28 mouse cellular contexts compared by ENCODE assay signal in the genomic region with DNA sequence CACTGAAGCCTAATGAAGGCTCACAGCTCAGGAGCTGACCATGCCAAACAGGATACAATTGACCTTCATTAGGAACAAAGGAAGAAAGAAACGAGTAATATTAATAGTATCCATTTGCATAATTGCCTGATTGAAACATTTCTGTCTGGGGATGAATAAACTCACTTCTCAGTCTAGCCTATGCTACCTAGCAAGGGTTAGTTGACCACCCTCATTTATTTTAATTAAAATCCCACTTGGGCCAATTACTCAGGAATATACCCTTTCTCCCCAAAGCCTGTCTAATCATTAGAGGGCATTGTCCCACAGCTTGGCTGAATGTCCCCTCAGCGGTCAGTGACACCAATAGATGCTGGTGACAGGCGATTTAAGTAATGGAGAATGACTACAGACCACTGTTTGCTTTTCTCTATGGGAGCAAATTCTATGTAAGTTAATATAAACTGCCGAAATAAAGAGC. TPM values are rescaled to one million over a fixed set of nuclear protein-coding genes. Genes with fewer than 3 reads are reported as not detected.
DNase-seq lines count a peak whose midpoint lies in the region; ATAC-seq and TF ChIP-seq lines count a peak whose summit lies in the region.
"Had no signal": no experiment of that assay in that cellular context is flagged by ENCODE, and none has a peak within 500 bp of the region (broad histone marks: within the 10 kb centered on the region; RNA-seq: fewer than 3 reads in every experiment).

No protein-coding gene starts in this region.

- no peak overlapping the region for H3K4me2 ChIP-seq in midbrain, embryonic 11.5 days
- H3K4me2 ChIP-seq in midbrain, postnatal 0 days (ENCODE audit: low read depth, low read length, poor library complexity, severe bottlenecking), result no peak overlapping the region
- H3K4me2 ChIP-seq in forebrain, embryonic 13.5 days, result no peak overlapping the region
- no peak overlapping the region for H3K4me2 ChIP-seq in midbrain, embryonic 13.5 days (replicated peaks)
- H3K4me2 ChIP-seq in neural tube, embryonic 15.5 days, result no peak overlapping the region
- H3K4me2 ChIP-seq: intestine, embryonic 15.5 days; limb, embryonic 15.5 days; lung, embryonic 14.5 days; neural tube, embryonic 13.5 days had no signal

- intact Hi-C loops in heart, postnatal 36 days (cut with DNase I), result loop anchor here (2.0 kb wide), 1 partner anchor 184 kb away; the partner anchor contains the start of gene St8sia1

- no peak overlapping the region for H3K9ac ChIP-seq in midbrain, embryonic 11.5 days (ENCODE audit: low read length)
- no peak overlapping the region for H3K9ac ChIP-seq in midbrain, postnatal 0 days (replicated peaks; ENCODE audit: low read length, poor library complexity, severe bottlenecking)
- no peak overlapping the region; the same call in 1 of the 2 replicates for H3K9ac ChIP-seq in forebrain, embryonic 13.5 days
- no peak overlapping the region for H3K9ac ChIP-seq in midbrain, embryonic 13.5 days (replicated peaks)
- no peak overlapping the region for H3K9ac ChIP-seq in neural tube, embryonic 15.5 days (replicated peaks)
- H3K9ac ChIP-seq: intestine, embryonic 15.5 days; limb, embryonic 15.5 days; liver, embryonic 14.5 days; lung, embryonic 14.5 days; neural tube, embryonic 13.5 days had no signal

- H3K4me3 ChIP-seq in midbrain, embryonic 11.5 days (ENCODE audit: low read depth, low read length), result no peak overlapping the region
- H3K4me3 ChIP-seq in midbrain, postnatal 0 days (ENCODE audit: low read depth, low read length), result no peak overlapping the region
- no peak overlapping the region for H3K4me3 ChIP-seq in forebrain, embryonic 13.5 days
- no peak overlapping the region for H3K4me3 ChIP-seq in midbrain, embryonic 13.5 days (replicated peaks)
- H3K4me3 ChIP-seq in neural tube, embryonic 15.5 days (replicated peaks), result no peak overlapping the region
- H3K4me3 ChIP-seq: gastrocnemius, adult 2 months; intestine, embryonic 15.5 days; limb, embryonic 15.5 days; megakaryocyte, embryonic 14.5 days; neural tube, embryonic 13.5 days had no signal

- ATAC-seq in midbrain, embryonic 11.5 days (ENCODE audit: low FRiP score), result peak; percentile 45
- ATAC-seq in midbrain, postnatal 0 days (ENCODE audit: low FRiP score), result no peak
- peak; percentile 79 for ATAC-seq in forebrain, embryonic 13.5 days
- peak; percentile 51 for ATAC-seq in midbrain, embryonic 13.5 days
- ATAC-seq in neural tube, embryonic 15.5 days (ENCODE audit: low FRiP score), result no peak
- ATAC-seq: intestine, embryonic 15.5 days had no signal

- DNase-seq in midbrain, embryonic 11.5 days (ENCODE audit: low spot score, missing footprints), result no peak
- DNase-seq in midbrain, postnatal 0 days (ENCODE audit: low spot score), result no peak
- DNase-seq in heart, postnatal 36 days, result no peak
- no peak for DNase-seq in spleen, postnatal 4 days (ENCODE audit: low spot score in 2 of 2)
- DNase-seq: adrenal gland, adult 2 months; cerebellum, adult 11-12 months; cerebellum, postnatal 14 days; gastrocnemius, adult 2 months; kidney, adult 8-10 months; kidney, postnatal 10 days; left cerebral cortex, postnatal 4 days; lung, embryonic 14.5 days; lung, postnatal 36 days had no signal

- H3K4me1 ChIP-seq in midbrain, embryonic 11.5 days (ENCODE audit: control insufficient read depth, insufficient read depth, low read length), result peaks cover 2% of the 10 kb centered on the region; the same call in 1 of the 2 replicates
- no peaks in the 10 kb centered on the region for H3K4me1 ChIP-seq in midbrain, postnatal 0 days (ENCODE audit: insufficient read depth, low read length)
- H3K4me1 ChIP-seq in forebrain, embryonic 13.5 days, result peaks cover 27% of the 10 kb centered on the region
- H3K4me1 ChIP-seq in midbrain, embryonic 13.5 days (replicated peaks), result peaks cover 23% of the 10 kb centered on the region
- H3K4me1 ChIP-seq in neural tube, embryonic 15.5 days, result peaks cover 10% of the 10 kb centered on the region; the same call in 1 of the 2 replicates
- H3K4me1 ChIP-seq: intestine, embryonic 15.5 days; limb, embryonic 15.5 days had no signal

- H3K36me3 ChIP-seq in midbrain, embryonic 11.5 days (ENCODE audit: control insufficient read depth, insufficient read depth, low read length), result no peaks in the 10 kb centered on the region
- peaks cover 2% of the 10 kb centered on the region; the same call in 1 of the 2 replicates for H3K36me3 ChIP-seq in midbrain, postnatal 0 days (ENCODE audit: insufficient read depth, low read length)
- H3K36me3 ChIP-seq in forebrain, embryonic 13.5 days (ENCODE audit: poor library complexity, severe bottlenecking), result peaks cover 13% of the 10 kb centered on the region
- peaks cover 14% of the 10 kb centered on the region; the same call in 1 of the 2 replicates for H3K36me3 ChIP-seq in midbrain, embryonic 13.5 days
- H3K36me3 ChIP-seq in neural tube, embryonic 15.5 days, result peaks cover 7% of the 10 kb centered on the region; the same call in 1 of the 2 replicates
- H3K36me3 ChIP-seq: intestine, embryonic 15.5 days had no signal

- WGBS in midbrain, embryonic 11.5 days, result 79% methylated on average over 4 of the region's 4 CpGs
- WGBS in midbrain, postnatal 0 days, result 49% methylated on average over 4 of the region's 4 CpGs
- 25% methylated on average over 4 of the region's 4 CpGs for WGBS in forebrain, embryonic 13.5 days
- 50% methylated on average over 4 of the region's 4 CpGs for WGBS in midbrain, embryonic 13.5 days
- 63% methylated on average over 4 of the region's 4 CpGs for WGBS in neural tube, embryonic 15.5 days

- H3K27ac ChIP-seq in midbrain, embryonic 11.5 days (ENCODE audit: low read depth, low read length), result no peak overlapping the region
- H3K27ac ChIP-seq in midbrain, postnatal 0 days (ENCODE audit: low read depth, low read length), result no peak overlapping the region
- H3K27ac ChIP-seq in forebrain, embryonic 13.5 days, result 0 out of 2 replicates have a peak overlapping the region, but pooled peaks have one; percentile 44
- no peak overlapping the region for H3K27ac ChIP-seq in midbrain, embryonic 13.5 days
- H3K27ac ChIP-seq in neural tube, embryonic 15.5 days (replicated peaks), result no peak overlapping the region
- H3K27ac ChIP-seq: gastrocnemius, adult 2 months; intestine, embryonic 15.5 days; limb, embryonic 15.5 days; liver, embryonic 14.5 days; neural tube, embryonic 13.5 days; stomach, postnatal 0 days had no signal

- no peak for TF ChIP-seq CTCF in midbrain, postnatal 0 days (IDR thresholded peaks at IDR 0.05)

- H3K9me3 ChIP-seq in midbrain, embryonic 11.5 days (ENCODE audit: control insufficient read depth, low read length), result no peaks in the 10 kb centered on the region
- no peaks in the 10 kb centered on the region for H3K9me3 ChIP-seq in midbrain, postnatal 0 days (ENCODE audit: low read length)
- H3K9me3 ChIP-seq in forebrain, embryonic 13.5 days (replicated peaks), result no peaks in the 10 kb centered on the region
- H3K9me3 ChIP-seq in midbrain, embryonic 13.5 days, result no peaks in the 10 kb centered on the region
- no peaks in the 10 kb centered on the region for H3K9me3 ChIP-seq in neural tube, embryonic 15.5 days (replicated peaks)
- H3K9me3 ChIP-seq: G1E; intestine, embryonic 15.5 days; limb, embryonic 15.5 days; megakaryocyte, embryonic 14.5 days; neural tube, embryonic 13.5 days had no signal

- H3K27me3 ChIP-seq in midbrain, embryonic 11.5 days (ENCODE audit: control insufficient read depth, insufficient read depth, low read length), result no peaks in the 10 kb centered on the region
- no peaks in the 10 kb centered on the region for H3K27me3 ChIP-seq in midbrain, postnatal 0 days (ENCODE audit: insufficient read depth, low read length)
- H3K27me3 ChIP-seq in forebrain, embryonic 13.5 days, result peaks cover 20% of the 10 kb centered on the region; the same call in 1 of the 2 replicates
- H3K27me3 ChIP-seq in midbrain, embryonic 13.5 days, result no peaks in the 10 kb centered on the region
- no peaks in the 10 kb centered on the region for H3K27me3 ChIP-seq in neural tube, embryonic 15.5 days (replicated peaks)
- H3K27me3 ChIP-seq: CH12.LX; intestine, embryonic 15.5 days; limb, embryonic 15.5 days; megakaryocyte, embryonic 14.5 days; neural tube, embryonic 13.5 days had no signal

RNA-seq across cellular contexts. Expression of gene Sult6b2, which starts 23.7 kb away (rescaled TPM):
- 0.14 and 0.16 TPM in 2 replicates for polyA plus RNA-seq in midbrain, embryonic 11.5 days (2014; fragmentation: Nextera tagmentation; extraction: Ambion mirVana)
- not detected in 2 replicates for total RNA-seq in midbrain, postnatal 0 days (2014; rRNA removed)
- polyA plus RNA-seq in midbrain, postnatal 0 days (2015; fragmentation: Nextera tagmentation; extraction: Ambion mirVana), result 0.12 and 0.33 TPM in 2 replicates
- not detected in 2 replicates for polyA plus RNA-seq in forebrain, embryonic 13.5 days (2015; fragmentation: Nextera tagmentation; extraction: Ambion mirVana)
- polyA plus RNA-seq in midbrain, embryonic 13.5 days (2015; fragmentation: Nextera tagmentation; extraction: Ambion mirVana), result 0.18 and 0.26 TPM in 2 replicates
- under 1 TPM in 1 of 2 experiments, not detected in 1; 0.28 TPM for total RNA-seq in heart, postnatal 36 days (2021)
- polyA plus RNA-seq in neural tube, embryonic 15.5 days (2015; fragmentation: Nextera tagmentation; extraction: Ambion mirVana), result 0.08 and 0.12 TPM in 2 replicates
- total RNA-seq: adrenal gland, adult 2 months; adrenal gland, postnatal 4 days; gastrocnemius, adult 2 months; hematopoietic stem cell, adult 5-6 weeks had no signal
- polyA plus RNA-seq: adrenal gland, adult 2 months; embryonic facial prominence, embryonic 11.5 days; G1E; gonadal fat pad, adult 2 months; liver, embryonic 14.5 days; lung, embryonic 14.5 days; stomach, postnatal 0 days had no signal

RNA-seq across cellular contexts. Expression of gene Cmas, which starts 24.1 kb away (rescaled TPM):
- 133 and 136 TPM in 2 replicates for polyA plus RNA-seq in midbrain, embryonic 11.5 days (2014; fragmentation: Nextera tagmentation; extraction: Ambion mirVana)
- total RNA-seq in midbrain, postnatal 0 days (2014; rRNA removed), result 105 and 111 TPM in 2 replicates
- 208 and 220 TPM in 2 replicates for polyA plus RNA-seq in midbrain, postnatal 0 days (2015; fragmentation: Nextera tagmentation; extraction: Ambion mirVana)
- polyA plus RNA-seq in forebrain, embryonic 13.5 days (2015; fragmentation: Nextera tagmentation; extraction: Ambion mirVana), result 129 and 133 TPM in 2 replicates
- polyA plus RNA-seq in midbrain, embryonic 13.5 days (2015; fragmentation: Nextera tagmentation; extraction: Ambion mirVana), result 183 and 184 TPM in 2 replicates
- 10 to 100 TPM; 31.9 to 36.0 TPM for total RNA-seq in heart, postnatal 36 days (2021)
- 164 and 177 TPM in 2 replicates for polyA plus RNA-seq in neural tube, embryonic 15.5 days (2015; fragmentation: Nextera tagmentation; extraction: Ambion mirVana)

Comparison
In these comparisons a context has a peak if more than half of its experiments do, and no peak if none do; other contexts are left out.
1. ATAC-seq: peak in midbrain, embryonic 11.5 days (single experiment), forebrain, embryonic 13.5 days (single experiment) and midbrain, embryonic 13.5 days (single experiment); none in midbrain, postnatal 0 days (single experiment) and neural tube, embryonic 15.5 days (single experiment).